Mouse (Mus musculus) c-Kit-positive CD71-negative TER-119-negative erythroid progenitor cells, embryonic 14.5 days (primary cell): ENCODE measurements at regions not wholly inside any gene's neighbourhood (a gene's known extent, or its start where the extent isn't known, plus 50 kb on each side); places are given as distances from the start of the nearest gene placed in this dataset.
A peak's percentile ranks its signal among the peaks of the same experiment; 100 is the strongest.

Source experiments
- DNase-seq: peaks from one replicate; pipeline ENCODE4 v3.0.0-alpha.2; 2013; ENCODE audit warnings: low read depth

- DNase-seq = no peak
These were observed 412.7 kb upstream of the Tbc1d2b start for GRCm38 (mm10) chr9:90683319-90683718.

- no peak for DNase-seq
These were observed 419.5 kb upstream of the Tbc1d2b start for GRCm38 (mm10) chr9:90690066-90690465.

- DNase-seq = no peak
These were observed 420.5 kb upstream of the Tbc1d2b start for GRCm38 (mm10) chr9:90691137-90691536.

GRCm38 (mm10) chr9:90691676-90692661, 421.4 kb upstream of the Tbc1d2b start:
- no peak for DNase-seq

- DNase-seq = no peak
These were observed 422.5 kb upstream of the Tbc1d2b start for GRCm38 (mm10) chr9:90693031-90693671.

GRCm38 (mm10) chr9:90694051-90694645, 423.5 kb upstream of the Tbc1d2b start:
- no peak for DNase-seq

GRCm38 (mm10) chr9:90695693-90696092, 425.1 kb upstream of the Tbc1d2b start:
- no peak for DNase-seq

- DNase-seq = no peak
These were observed 426.8 kb upstream of the Tbc1d2b start for GRCm38 (mm10) chr9:90697279-90698000.

GRCm38 (mm10) chr9:90698439-90698838, 427.8 kb upstream of the Tbc1d2b start:
- DNase-seq = no peak

- peak; percentile 22 for DNase-seq
These were observed 428.5 kb upstream of the Tbc1d2b start for GRCm38 (mm10) chr9:90699064-90699463.

- DNase-seq = no peak
These were observed 429.9 kb upstream of the Tbc1d2b start for GRCm38 (mm10) chr9:90700236-90701179.

- no peak for DNase-seq
These were observed 430.7 kb upstream of the Tbc1d2b start for GRCm38 (mm10) chr9:90701180-90701765.

- no peak for DNase-seq
These were observed 443.1 kb upstream of the Tbc1d2b start for GRCm38 (mm10) chr9:90713685-90714084.

- DNase-seq = no peak
These were observed 460.8 kb upstream of the Tbc1d2b start for GRCm38 (mm10) chr9:90731450-90731849.

- DNase-seq = no peak
These were observed 486.6 kb upstream of the Tbc1d2b start for GRCm38 (mm10) chr9:90757175-90757574.

- DNase-seq = no peak
These were observed 503.7 kb upstream of the Tbc1d2b start for GRCm38 (mm10) chr9:90774296-90774695.

- no peak for DNase-seq
These were observed 518.9 kb upstream of the Tbc1d2b start for GRCm38 (mm10) chr9:90789545-90789944.

GRCm38 (mm10) chr9:90791871-90792270, 521.3 kb upstream of the Tbc1d2b start:
- DNase-seq = no peak

- DNase-seq = no peak
These were observed 545.4 kb upstream of the Zic4 start for GRCm38 (mm10) chr9:90816844-90817243.

- DNase-seq = no peak
These were observed 538.5 kb upstream of the Zic4 start for GRCm38 (mm10) chr9:90823574-90824280.
